Mouse (Mus musculus): ENCODE data around the gene Acot11.
A peak's percentile ranks its signal among the peaks of the same experiment; 100 is the strongest.

The Acot11 gene

DNA sequence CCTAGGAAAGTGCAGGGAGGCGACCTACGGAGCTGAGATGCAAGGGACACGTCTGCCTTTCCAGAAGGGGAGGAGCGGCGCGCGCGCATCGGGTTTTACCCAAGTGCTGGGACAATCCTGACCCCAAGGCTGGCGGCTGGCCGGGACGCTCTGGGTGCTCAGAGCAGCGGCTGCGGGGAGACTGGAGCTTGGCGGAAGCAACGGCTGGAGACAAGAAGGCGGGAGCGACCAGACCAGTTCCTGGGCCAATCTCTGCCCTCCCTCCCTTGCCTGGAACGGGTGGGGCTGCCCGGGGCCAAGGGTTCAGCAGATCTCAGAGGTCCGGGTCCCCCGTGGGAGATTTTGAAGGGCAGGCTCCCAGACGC, at the start of gene Acot11:
TSS of gene Acot11 (minus strand) at position 89 of the 365 bp plus-strand sequence.
- DNase-seq (ENCODE audit: low read depth) = peak; percentile 49

DNA sequence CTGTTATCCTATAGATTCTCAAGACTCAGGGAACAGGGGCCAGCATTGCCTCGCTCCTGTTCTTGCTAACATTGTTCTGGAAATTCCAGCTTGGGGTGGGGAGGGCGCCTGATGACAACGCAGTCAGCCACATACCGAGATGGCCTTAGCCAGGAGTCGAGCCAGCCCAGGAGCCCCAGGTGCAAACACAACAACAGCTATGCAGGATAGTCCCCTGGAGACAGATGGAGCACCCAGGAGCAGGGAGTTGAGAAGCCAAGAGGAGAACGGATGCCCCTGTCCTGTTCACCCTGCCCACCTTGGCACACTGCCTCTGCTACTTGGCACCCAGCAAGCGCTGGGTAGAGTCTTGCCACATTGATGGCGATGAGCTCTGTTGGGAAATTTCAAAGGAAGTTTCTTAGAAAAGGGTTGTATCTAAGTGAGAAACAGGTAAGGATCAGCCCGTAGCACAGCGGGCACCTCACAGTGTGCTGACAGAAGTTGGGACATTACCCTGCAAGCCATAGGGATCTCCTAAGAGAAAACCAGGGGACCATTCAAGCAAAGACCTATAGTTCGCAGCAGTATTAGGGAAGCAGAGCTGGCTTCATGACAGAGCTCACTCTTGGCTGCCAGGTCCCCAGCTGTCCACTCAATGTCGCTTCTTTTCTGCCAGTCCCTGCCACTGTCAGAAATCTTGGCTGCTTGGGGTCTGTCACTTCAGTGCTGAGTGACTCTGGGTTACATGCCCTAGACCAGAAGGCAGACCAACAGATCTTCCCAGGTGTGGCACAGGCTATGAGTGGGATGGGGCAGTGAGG, 43.7 kb upstream of the Acot11 start:
- no peak for DNase-seq (ENCODE audit: low read depth)

DNA sequence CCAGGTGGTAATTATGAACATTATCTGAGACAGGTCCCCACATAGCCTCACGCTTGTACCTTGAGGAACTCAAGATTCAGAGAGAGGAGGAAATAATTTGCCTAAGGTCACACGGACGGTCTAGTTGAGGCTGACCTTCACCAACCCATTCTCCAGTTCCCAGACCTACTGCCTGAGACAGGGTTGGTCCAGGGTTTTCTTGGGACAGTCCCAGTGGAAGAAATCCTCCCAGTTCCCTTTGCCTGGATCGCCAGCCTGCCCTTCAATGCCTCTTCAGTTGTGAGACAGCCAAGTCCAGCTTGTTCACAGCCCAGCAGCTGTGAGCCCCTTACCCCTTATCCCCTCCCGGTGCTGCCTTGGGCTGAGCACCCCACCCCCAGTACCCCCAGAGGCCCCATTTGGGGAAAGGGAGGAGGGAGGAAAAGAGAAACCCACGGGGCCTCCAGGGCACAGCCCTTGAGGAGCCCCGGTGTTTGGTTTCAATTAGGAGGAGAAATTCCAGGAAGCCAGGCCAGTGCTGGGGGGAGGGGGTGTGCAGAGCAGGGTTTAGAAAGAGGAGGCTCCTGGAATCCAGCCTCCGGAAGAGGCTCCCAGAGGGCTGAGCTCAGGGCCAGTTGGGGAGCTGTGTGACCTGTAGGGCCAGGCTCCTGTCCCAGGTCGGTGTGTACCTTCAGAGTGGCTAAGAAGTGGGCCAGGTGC, 42.9 kb upstream of the Acot11 start:
- DNase-seq (ENCODE audit: low read depth) = no peak

DNA sequence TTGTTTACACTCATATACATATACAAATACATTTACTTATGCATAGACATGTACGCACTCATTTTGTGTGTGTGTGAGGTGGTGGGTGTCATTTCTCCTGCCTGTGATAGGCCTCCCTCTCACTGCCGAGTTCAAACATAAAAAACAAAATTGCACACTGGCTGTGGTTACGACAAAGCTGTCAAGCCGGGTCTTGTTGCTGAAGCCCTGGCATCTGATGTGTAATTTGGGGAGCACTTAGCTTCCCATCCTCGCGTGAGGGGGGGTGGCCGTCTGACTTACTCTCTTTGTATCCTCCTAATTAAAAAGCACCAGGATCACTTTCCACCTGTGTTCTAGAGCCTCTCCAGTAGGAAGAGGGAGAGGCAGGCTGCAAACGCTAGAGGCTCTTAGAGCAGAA, 37.8 kb upstream of the Acot11 start:
- DNase-seq (ENCODE audit: low read depth) = peak; percentile 62

DNA sequence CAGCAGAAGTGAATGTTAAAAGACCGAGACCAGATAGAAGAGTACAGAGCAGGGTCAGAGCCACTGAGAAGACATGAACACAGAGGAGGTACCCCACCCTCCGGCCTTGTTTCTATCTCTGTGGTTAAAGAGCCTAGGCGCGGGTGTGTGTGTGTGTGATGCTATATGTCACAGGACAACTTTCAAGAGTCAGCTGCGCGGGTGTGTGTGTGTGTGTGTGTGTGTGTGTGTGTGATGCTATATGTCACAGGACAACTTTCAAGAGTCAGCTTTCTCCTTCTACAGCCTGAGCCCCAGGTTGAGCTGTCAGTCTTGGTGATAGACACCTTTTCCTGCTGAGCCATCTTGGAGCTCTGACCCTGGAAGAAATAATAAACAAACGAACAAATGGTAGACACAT, 37.1 kb upstream of the Acot11 start:
- peak; percentile 72 for DNase-seq (ENCODE audit: low read depth)

DNA sequence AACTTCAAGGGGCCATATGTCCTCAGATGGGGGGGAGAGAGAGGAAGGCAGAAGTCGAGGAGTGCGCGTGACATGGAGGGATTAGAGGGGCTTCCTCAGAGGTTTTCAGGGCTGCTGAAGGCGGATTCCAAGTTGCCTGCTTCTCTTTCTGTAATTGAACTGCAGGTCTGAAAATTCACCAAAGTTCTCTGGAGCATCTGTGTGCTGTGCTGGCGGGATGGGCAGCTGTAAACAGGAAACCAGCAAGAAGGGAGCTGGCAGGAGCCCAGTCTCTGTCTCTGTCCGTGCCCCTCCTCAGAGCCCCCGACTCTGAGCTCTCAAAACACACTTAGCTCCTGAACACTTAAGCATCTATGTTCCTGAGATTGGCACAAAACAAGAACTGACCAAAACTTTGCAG, 36.5 kb upstream of the Acot11 start:
- DNase-seq (ENCODE audit: low read depth) = no peak

DNA sequence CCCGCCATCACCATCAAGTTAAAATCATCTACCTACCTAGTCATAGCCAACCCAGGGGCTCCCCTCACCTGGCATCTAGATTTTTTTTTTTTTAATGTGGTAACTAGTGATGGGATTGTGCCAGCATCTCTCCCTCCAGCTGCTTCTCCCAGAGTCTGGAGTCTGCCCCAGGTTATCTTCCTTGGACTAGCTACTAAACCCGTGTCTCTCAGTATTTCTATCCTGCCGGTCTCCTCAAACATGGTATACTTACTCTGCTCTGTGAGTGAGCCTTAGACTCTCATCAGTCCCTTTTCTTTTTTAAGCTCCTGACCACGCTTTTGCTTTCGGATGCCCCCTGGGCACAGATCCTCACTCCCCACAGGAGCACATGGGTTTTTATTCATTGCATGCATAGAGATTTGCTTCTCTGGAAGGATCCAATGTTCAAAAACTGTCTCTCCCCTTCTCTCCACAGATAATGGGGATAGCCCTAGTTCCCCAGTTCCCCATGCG, 35.9 kb upstream of the Acot11 start:
- no peak for DNase-seq (ENCODE audit: low read depth)

DNA sequence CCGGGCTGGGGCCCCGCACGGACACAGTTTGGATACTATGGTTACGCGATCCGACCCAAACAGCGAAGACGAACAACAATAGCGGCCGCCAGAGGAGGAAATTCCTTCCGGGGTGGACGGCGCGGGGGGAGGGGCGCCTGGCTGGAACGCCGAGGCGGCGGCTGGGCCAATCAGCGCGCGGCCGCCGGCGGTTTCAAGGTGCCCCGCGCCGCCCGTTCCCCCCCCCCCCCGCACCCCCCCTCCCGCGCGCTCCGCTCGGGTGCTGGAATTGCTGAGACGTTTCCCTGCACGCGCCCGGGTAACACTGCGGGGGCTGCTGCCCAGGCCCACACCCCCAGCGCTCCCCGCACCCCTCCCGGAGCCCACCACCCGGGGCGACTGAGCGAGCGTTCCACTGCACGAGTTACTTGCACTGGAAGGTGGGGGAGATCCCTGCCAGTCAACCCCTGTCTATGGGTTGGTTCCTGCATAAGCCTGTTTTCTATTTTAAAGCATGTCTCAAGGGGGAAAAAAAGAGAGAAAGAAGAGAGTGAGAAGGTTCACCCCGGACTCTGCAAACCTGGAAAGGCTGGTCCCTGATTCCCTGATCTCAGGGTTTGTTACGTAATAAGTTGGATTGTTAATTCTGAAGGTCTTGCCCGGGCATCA, 35.3 kb upstream of the Acot11 start:
- peak; percentile 89 for DNase-seq (ENCODE audit: low read depth)

DNA sequence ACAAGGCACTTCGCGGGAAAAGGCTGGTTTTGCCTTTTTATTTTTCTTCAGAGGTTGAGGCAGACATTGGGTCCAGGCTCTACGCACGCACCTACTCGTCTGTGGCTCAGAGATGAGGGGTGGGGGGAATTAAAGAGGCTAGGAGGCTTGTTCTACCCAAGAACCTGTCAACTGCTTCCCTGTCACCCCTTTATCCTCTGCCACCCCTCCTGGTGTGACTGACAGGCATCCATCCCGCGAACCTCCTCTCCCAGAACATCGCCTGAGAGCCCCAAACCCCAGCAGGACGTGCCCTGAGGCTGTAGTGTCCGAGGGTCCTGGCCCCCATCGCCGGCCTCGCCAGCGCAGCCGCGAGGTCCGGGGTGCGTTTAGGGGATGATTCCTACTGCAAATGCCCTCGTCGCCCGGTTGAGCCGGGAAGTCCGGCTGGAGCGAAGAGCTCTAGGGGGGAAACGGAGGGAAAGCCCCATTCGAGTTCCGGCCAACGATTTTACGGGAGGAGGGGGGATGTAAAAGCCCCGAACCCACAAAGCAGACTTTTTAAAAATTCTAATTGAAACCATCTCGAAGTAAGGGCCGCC, 34.5 kb upstream of the Acot11 start:
- no peak for DNase-seq (ENCODE audit: low read depth)

DNA sequence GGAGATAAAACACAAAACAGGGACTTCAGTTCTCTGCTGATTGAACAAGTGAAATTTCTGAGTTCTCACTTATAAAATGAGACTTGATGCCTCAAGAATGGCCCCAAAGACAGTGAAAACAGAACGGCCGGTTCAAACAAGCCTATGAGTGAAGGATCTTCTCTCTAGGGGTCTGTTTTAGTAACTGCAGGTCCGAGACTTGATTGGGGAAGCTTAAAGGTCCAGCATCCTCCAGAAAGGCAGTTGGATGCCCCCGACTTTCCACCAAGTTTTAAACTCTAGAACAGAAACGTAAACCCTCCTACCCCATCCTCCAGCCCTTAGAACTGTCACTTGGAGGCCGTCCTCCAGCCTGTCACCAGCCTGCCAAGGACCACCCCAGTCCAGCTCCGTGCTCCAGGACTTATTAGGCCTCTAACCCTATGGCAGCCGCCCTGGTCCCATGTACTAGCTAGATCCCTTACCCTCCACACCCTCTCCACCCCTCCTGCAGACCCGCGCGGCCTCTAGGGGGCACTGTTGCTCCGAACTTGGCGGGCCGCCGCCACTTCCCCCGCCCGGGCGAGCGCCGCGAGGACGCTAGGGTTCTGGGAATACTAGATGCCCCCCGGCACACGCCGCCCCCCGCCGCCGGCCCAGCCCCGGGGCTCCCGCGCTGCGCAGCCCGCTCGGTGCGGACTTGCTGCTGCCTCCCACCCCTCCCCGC, 33.9 kb upstream of the Acot11 start:
- peak; percentile 94 for DNase-seq (ENCODE audit: low read depth)

DNA sequence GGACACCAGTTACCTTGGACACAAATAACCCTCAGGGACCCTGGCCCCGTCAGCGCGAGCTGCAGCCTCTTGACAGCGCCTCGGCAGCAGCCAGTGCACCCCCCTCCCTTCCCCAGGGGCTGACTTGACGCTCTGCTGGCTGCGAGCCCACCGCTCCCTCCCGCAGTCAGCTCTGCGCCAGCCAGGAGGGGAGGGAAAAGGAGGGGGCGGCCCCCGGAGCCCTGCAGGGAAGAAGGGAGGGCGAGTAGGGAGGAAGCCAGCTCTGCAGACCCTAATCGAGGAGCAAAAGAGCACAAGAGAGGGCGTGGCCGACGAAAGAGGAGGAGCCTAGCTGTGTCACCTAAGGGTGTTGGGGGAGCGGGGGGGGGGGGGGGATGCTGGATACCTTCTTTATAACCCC, 33.2 kb upstream of the Acot11 start:
- no peak for DNase-seq (ENCODE audit: low read depth)

DNA sequence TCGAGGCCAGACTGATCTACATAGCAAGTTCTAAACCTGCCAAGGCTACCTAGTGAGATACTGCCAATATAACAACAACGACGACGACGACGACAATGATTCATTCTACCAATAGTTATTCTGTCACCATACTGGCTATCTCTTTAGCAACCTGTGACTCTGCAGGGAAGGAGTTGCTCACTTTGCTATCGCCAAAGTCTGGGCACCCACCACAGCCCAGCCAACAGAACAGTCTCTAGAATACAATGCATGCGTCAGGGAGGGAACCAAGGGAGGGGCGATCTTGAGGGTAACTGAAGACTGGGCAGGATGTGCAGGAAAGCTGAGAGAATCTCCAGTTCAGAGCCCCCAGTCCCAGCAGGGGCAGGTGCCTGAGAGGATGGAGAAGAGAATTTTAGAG, 32.6 kb upstream of the Acot11 start:
- peak; percentile 32 for DNase-seq (ENCODE audit: low read depth)

DNA sequence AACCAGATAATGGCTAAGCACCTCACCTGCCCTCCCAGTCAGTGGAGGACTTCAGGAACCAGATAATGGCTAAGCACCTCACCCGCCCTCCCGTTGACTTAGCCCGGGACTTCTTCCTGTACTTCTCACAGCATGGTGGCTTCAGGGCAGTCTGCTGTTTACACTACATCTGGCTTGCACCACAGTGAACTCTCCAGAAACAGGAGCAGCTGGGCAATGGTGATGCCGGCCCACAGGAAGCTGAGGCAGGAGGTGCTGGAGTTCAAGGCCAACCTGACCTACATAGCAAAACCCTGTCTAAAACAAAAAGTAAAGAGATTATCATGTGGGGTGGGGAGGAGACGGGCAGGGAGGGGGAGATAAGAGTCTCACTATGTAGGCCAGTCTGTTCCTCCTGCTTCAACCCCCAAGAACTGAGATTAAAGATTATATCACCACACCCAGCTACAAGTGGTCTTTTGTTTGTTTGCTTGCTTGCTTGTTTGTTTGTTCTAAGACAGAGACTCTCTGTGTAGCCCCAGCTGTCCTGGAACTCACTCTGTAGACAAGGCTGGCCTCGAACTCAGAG, 25.8 kb upstream of the Acot11 start:
- DNase-seq (ENCODE audit: low read depth) = peak; percentile 35

DNA sequence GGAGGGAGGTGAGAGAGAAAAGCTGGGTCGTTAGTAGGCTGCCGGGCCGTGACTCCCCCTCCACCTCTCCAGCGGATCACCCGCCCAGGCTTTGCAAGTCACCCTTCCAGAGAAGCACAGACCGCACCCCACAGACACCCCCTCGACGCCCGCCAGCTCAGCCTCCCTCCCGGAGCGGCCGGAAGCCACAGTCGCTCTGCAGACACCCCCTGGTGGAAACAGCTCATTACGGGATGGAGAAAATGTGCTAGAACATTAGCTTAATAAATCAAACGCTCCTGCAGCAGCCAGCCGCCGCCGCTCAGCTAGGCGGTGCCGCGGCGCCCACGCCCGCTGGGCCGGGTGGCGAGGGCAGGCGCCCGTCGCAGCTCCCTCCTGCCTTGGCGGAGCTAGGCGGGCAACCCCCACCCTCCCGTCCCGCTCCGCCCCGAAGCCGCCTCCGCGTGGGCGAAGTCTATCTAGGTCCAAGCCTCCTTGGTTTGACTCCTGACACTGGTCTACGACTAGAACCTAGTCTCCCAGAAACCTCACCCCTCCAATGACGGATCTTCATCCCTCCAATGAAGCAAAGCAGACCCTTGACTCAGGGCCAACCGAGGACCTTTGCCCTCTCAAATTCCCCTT, 23.1 kb upstream of the Acot11 start:
- peak; percentile 94 for DNase-seq (ENCODE audit: low read depth)

DNA sequence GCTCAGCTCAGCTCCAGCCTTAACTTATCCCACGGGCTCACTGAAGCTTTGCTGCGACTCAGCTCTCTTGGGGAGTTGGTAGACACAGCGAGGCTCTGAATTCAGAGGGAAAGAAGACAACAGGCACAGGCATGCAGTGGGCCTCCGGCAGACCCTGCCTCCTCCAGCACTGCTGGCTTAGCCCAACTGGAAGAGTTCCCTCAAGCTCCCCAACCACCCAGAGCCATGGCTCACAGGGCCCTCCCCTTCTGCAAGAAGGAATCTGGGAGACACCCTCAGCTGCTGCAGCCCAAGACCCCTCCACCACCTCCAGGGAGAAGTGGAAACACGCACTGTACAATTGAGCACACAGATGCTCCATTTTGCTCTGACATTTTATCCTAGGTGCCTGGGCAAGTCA, 20.4 kb upstream of the Acot11 start:
- no peak for DNase-seq (ENCODE audit: low read depth)

DNA sequence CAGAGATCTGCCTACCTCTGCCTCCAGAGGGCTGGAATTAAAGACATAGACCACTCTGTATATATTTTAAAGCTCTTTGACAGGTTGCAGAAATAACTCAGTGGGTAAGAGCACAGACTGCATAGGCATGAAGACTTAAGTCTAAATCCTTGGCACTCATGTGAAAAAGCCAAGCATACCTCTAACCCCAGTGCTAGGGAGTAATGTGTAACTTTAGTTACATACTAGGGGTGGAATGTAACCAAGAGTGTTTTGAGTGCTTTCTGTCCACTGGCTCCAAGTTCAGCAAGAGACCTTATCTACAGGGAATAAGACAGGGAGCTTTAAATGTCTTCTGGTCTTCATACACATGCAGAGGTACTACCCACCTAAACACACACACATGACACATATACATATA, 14.6 kb upstream of the Acot11 start:
- DNase-seq (ENCODE audit: low read depth) = no peak

DNA sequence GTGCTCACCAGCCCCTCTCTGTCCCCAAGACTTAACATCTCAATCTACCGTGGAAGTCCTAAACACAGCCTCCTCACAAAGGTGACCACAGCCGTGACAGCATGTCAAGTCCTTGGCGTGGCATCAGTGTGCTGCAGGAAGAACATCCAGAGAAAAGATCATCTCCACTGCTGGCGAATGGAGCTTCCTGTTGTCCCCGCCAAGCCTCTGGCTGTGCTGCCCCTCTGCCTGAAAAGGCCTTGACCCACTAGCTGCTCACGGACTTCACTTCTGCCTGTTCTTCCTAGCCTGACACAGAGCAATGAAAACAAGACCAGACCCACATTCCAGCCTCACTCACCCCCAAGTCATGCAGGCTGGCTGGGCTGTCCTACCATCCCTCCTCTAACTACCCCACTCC, 13.5 kb upstream of the Acot11 start:
- no peak for DNase-seq (ENCODE audit: low read depth)

DNA sequence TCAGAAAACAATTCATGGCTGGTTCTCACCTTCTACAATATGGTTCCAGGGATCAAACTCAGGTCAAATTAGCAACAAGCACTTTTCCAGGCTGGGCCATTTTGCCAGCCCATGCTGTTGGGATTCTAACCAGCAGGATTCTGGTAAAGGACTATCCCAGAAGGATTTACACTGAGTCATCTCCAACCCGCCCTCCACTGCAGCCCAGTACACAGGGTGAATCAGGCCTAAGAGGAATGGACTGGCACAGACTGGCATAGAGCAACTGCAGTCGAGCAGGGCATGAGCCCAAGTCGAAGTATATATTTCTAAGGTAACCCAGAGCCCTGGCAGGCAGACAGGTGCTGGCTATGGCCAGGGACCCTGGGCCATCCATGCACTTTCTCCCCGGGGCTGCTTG, 12.2 kb upstream of the Acot11 start:
- DNase-seq (ENCODE audit: low read depth) = no peak

DNA sequence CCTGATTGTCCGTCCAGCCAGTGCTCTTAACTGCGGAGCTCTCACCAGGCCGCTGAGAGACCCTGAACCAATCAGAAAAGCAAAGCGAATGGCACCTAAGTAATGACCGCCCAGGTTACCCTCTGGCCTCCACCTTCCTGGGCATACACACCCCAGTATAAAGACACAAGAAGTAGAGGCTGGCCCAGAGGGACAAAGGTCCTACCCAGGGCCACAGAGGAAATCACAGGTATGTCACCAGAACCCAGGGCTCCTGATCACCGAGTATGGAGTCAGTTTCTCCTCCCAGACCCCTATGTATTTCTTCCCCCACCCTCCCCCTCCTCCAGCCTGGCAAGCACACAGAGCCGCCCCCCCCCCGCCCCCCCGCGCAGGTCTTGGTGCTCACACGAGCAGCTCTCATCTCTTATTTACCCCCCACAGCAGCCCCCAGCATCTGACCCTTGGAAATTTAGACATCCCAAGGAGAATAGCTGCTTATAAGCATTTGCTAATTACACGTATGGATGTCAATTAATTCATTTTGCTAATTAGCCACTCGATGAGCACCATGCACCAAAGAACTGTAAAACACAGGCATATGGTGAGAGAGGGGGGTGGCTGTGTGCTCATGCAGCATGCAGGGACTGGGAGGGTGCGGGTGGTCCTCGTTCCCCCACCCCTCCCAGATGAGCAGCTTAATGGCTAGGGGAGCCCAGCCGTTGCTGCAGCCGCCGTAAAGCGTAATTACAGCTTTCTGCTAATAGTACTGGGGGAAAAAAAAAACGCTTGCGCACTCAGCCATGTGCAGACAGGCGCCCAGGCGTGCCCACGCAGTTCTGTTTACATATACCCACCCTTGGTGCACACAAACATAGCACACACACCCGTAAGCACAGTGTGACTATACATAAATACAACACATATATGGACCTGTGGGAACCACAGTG, 10.9 kb upstream of the Acot11 start:
- DNase-seq (ENCODE audit: low read depth) = no peak

DNA sequence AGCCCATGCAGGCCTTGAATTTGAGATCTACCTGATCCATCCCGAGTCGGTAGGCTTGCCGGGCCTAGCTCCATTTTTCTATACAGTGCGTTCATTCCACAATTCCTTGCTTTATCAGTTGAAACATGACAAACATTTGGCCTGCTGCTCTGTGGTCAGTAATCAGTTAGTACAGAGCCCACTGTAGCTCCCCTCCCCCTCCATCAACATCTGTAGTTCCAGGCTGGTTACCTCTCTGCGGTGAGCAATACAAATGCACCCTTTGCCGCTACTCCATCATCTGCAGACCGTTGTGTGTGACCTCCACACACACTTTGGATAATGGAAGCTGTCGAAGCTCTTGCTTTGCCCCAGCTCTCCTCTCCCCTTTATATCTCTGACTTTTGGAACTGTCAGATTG, 6.4 kb upstream of the Acot11 start:
- DNase-seq (ENCODE audit: low read depth) = no peak
